Mouse (Mus musculus) liver, adult 2 months (tissue): ENCODE data around the gene Frmd6. TPM values are rescaled to one million over a fixed set of nuclear protein-coding genes. Genes with fewer than 3 reads are reported as not detected.
A peak's percentile ranks its signal among the peaks of the same experiment; 100 is the strongest.

Source experiments
- DNase-seq: peaks from one replicate; pipeline ENCODE4 v3.0.0-alpha.2; 2011; ENCODE audit warnings: low read depth, low spot score; ENCODE audit errors: extremely low read depth
- H3K27ac ChIP-seq: fragments of 200-500 bp; replicated peaks from 2 replicates; pipeline ENCODE4 v1.5.1; 2012; ENCODE audit warnings: low read depth, mild to moderate bottlenecking, control low read depth, inconsistent platforms, low read length; ENCODE audit not compliant: insufficient read depth
- H3K27me3 ChIP-seq: fragments of 200-500 bp; 2 replicates; pipeline ENCODE4 v1.6.1; 2012; ENCODE audit warnings: mild to moderate bottlenecking, moderate library complexity, low read length, inconsistent platforms; ENCODE audit not compliant: control insufficient read depth, insufficient read depth
- H3K36me3 ChIP-seq: fragments of 200-500 bp; 2 replicates; pipeline ENCODE4 v1.6.1; 2012; ENCODE audit warnings: low read length, inconsistent platforms; ENCODE audit not compliant: control insufficient read depth, insufficient read depth
- H3K4me1 ChIP-seq: fragments of 200-500 bp; 2 replicates; pipeline ENCODE4 v1.6.1; 2011; ENCODE audit warnings: low read length; ENCODE audit not compliant: control insufficient read depth, insufficient read depth
- H3K4me3 ChIP-seq: fragments of 200-500 bp; 2 replicates; pipeline ENCODE4 v1.5.1; 2011; ENCODE audit warnings: low read depth, mild to moderate bottlenecking, control low read depth, low read length, moderate library complexity; ENCODE audit not compliant: insufficient read depth
- H3K79me2 ChIP-seq: fragments of 200-500 bp; 2 replicates; pipeline ENCODE4 v1.6.1; 2012; ENCODE audit warnings: inconsistent platforms, mild to moderate bottlenecking, low read length, moderate library complexity; ENCODE audit not compliant: control insufficient read depth, insufficient read depth
- H3K9ac ChIP-seq: fragments of 200-500 bp; 2 replicates; pipeline ENCODE4 v1.6.1; 2012; ENCODE audit warnings: low read depth, mild to moderate bottlenecking, control low read depth, inconsistent platforms, low read length
- CTCF ChIP-seq: fragments of 200-500 bp; IDR thresholded peaks from 2 replicates; pipeline ENCODE4 v1.5.1; 2011; ENCODE audit warnings: low read depth, low read length, control low read depth
- POLR2A ChIP-seq: fragments of 200-500 bp; IDR thresholded peaks from 2 replicates; pipeline ENCODE4 v1.6.1; 2011; ENCODE audit warnings: low read length, control low read depth; ENCODE audit not compliant: insufficient read depth; ENCODE audit errors: extremely low read depth
- WGBS: fragments of 180-500 bp; shearing (Covaris S2); methylation state at CpG from one replicate; pipeline ENCODE4 v1.1.7; 2018; 5-methylcytosine and 5-hydroxymethylcytosine counted together
- polyA plus RNA-seq: library from polyadenylated mRNA; depleted of rRNA; stranded (reverse); fragments of >200 nt; gene quantifications from 2 replicates; pipeline ENCODE4 v1.2.3, GENCODE M21; 2012
- total RNA-seq: library from RNA; depleted of rRNA; stranded (reverse); fragments of >200 nt; gene quantifications from 2 replicates; pipeline ENCODE4 v1.2.3, GENCODE M21; 2014

Frmd6 gene
- total and polyA plus RNA-seq, 2 experiments, result 1.4 to 3.0 TPM

- Histone ChIP-seq H3K27ac (no peak overlapping the region), H3K27me3 (no peaks in the 10 kb centered on the region), H3K4me1 (no peaks in the 10 kb centered on the region), H3K79me2 (no peaks in the 10 kb centered on the region), H3K4me3 (no peak overlapping the region), H3K36me3 (no peaks in the 10 kb centered on the region), H3K9ac (no peak overlapping the region)
- DNase-seq, result no peak
- no peak for TF ChIP-seq POLR2A
- TF ChIP-seq CTCF, result no peak
- 86% methylated on average over 6 of the region's 6 CpGs for WGBS
These were observed 13.1 kb upstream of the Frmd6 start for GRCm38 (mm10) chr12:70812176-70812575.

GRCm38 (mm10) chr12:70812822-70813465 lies 12.4 kb upstream of the Frmd6 start:
- no peaks in the 10 kb centered on the region for H3K79me2 ChIP-seq
- DNase-seq, result no peak
- WGBS, result 53% methylated on average over 3 of the region's 3 CpGs
- no peak overlapping the region for H3K27ac ChIP-seq
- H3K4me3 ChIP-seq, result no peak overlapping the region
- H3K27me3 ChIP-seq, result no peaks in the 10 kb centered on the region
- H3K36me3 ChIP-seq, result no peaks in the 10 kb centered on the region
- no peaks in the 10 kb centered on the region for H3K4me1 ChIP-seq
- H3K9ac ChIP-seq, result no peak overlapping the region
- TF ChIP-seq POLR2A (no peak), CTCF (no peak)

GRCm38 (mm10) chr12:70816731-70817130 lies 8.6 kb upstream of the Frmd6 start:
- Histone ChIP-seq H3K79me2 (no peaks in the 10 kb centered on the region), H3K27me3 (no peaks in the 10 kb centered on the region), H3K36me3 (no peaks in the 10 kb centered on the region), H3K9ac (no peak overlapping the region), H3K4me3 (no peak overlapping the region), H3K4me1 (no peaks in the 10 kb centered on the region), H3K27ac (no peak overlapping the region)
- no peak for TF ChIP-seq CTCF
- TF ChIP-seq POLR2A, result no peak
- WGBS, result 93% methylated on average over 2 of the region's 2 CpGs
- no peak for DNase-seq

GRCm38 (mm10) chr12:70824017-70824416 lies 1.3 kb upstream of the Frmd6 start:
- H3K27me3 ChIP-seq, result no peaks in the 10 kb centered on the region
- TF ChIP-seq CTCF (no peak), POLR2A (no peak)
- no peak for DNase-seq
- peaks cover 7% of the 10 kb centered on the region for H3K4me1 ChIP-seq
- H3K79me2 ChIP-seq, result 0 out of 2 replicates have a peak, but pooled peaks cover 3% of the 10 kb centered on the region
- H3K4me3 ChIP-seq, result no peak overlapping the region
- H3K27ac ChIP-seq, result no peak overlapping the region
- no peak overlapping the region for H3K9ac ChIP-seq
- WGBS, result 69% methylated on average over 7 of the region's 7 CpGs
- H3K36me3 ChIP-seq, result no peaks in the 10 kb centered on the region

GRCm38 (mm10) chr12:70825651-70826317 lies 470 bp downstream of the Frmd6 start:
- H3K9ac ChIP-seq, result peak overlapping the region; percentile 92
- H3K27me3 ChIP-seq, result no peaks in the 10 kb centered on the region
- under 1% methylated on average over 55 of the region's 55 CpGs for WGBS
- DNase-seq, result peak; percentile 31
- H3K4me3 ChIP-seq, result peak overlapping the region; percentile 95
- peaks cover 11% of the 10 kb centered on the region; the same call in 1 of the 2 replicates for H3K79me2 ChIP-seq
- peak overlapping the region; percentile 71 for H3K27ac ChIP-seq
- peaks cover 7% of the 10 kb centered on the region for H3K4me1 ChIP-seq
- TF ChIP-seq POLR2A (no peak), CTCF (no peak)
- no peaks in the 10 kb centered on the region for H3K36me3 ChIP-seq
